Mouse (Mus musculus): ENCODE measurements around the gene Megf9. TPM values are rescaled to one million over a fixed set of nuclear protein-coding genes. Genes with fewer than 3 reads are reported as not detected.

The Megf9 gene
- polyA plus RNA-seq, 1 experiment from 2014 or later = 17.3 TPM

DNA sequence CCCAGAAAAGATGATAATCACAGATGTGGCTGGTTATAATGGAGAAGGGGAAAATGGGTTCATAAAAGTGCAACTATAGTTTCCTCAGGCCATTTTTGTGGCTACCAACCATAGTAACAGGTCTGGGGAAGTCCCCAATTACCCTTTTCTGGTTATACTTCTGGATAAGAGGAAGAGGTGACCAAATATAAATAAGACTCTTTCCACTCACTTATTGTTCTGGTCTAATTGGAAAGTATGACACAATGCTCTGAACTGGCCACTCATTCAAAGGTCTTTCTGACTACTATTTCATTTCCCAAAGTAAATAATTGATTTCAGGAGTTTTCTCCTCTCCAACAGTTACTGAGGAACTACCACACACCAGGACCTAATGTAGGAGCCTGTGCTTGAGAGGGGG, 19.3 kb downstream of the Megf9 start:
- no peak for DNase-seq (ENCODE audit: low spot score)
- H3K4me1 ChIP-seq = no peaks in the 10 kb centered on the region; the same call in 1 of the 2 replicates
- H3K36me3 ChIP-seq = no peaks in the 10 kb centered on the region
- no peaks in the 10 kb centered on the region for H3K9me3 ChIP-seq (replicated peaks)
- no peak overlapping the region for H3K27ac ChIP-seq (replicated peaks)
- H3K4me3 ChIP-seq = no peak overlapping the region
- no peaks in the 10 kb centered on the region for H3K27me3 ChIP-seq (ENCODE audit: low read depth, poor library complexity, severe bottlenecking)

DNA sequence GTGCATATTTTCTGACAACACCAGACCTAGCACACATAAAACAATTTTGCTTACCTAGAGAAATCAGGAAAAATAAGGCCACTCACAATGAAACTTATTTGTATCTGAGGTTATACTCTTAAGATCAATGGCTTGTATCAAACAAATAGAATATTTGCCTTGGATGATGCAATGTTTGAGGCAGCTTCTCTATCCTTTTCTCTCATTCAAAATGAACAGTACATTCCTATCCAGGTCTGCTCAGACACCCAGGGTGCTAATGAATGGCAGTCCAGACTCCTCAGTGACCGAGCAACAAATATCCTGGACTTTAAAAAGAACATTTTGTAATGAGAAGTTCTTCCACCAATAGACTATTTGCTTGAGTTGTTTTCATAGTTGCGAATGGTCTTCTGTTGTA, 24.8 kb downstream of the Megf9 start:
- no peak overlapping the region for H3K4me3 ChIP-seq
- 0 out of 2 replicates have a peak, but pooled peaks cover 2% of the 10 kb centered on the region for H3K36me3 ChIP-seq
- peaks cover 12% of the 10 kb centered on the region for H3K4me1 ChIP-seq
- DNase-seq (ENCODE audit: low spot score) = no peak
- H3K27me3 ChIP-seq (ENCODE audit: low read depth, poor library complexity, severe bottlenecking) = no peaks in the 10 kb centered on the region
- no peak overlapping the region for H3K27ac ChIP-seq (replicated peaks)
- WGBS = 61% methylated on average over 2 of the region's 2 CpGs
- H3K9me3 ChIP-seq (replicated peaks) = no peaks in the 10 kb centered on the region

DNA sequence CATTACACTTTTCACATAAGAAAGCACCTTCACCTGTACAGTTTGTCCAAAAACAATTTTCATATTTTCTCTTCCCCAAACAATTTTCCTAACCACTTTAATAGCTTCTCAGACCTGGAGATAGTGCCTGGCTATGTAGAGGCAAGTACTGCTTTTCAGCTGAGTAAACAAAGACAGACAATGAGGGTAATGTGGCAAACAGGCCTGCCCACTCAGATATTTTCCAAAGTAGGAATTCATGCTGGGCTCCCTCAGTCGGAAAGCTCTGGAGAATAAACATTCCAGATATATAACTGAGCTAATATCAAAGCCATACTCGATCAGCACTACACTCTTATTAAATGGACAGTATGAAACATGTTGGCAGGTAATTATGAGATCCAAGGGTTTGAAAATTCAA, 25.2 kb downstream of the Megf9 start:
- Histone ChIP-seq H3K4me1 (peaks cover 12% of the 10 kb centered on the region), H3K27me3 (ENCODE audit: low read depth, poor library complexity, severe bottlenecking) (no peaks in the 10 kb centered on the region), H3K36me3 (0 out of 2 replicates have a peak, but pooled peaks cover 2% of the 10 kb centered on the region), H3K4me3 (no peak overlapping the region), H3K27ac (replicated peaks) (no peak overlapping the region), H3K9me3 (replicated peaks) (no peaks in the 10 kb centered on the region)
- DNase-seq (ENCODE audit: low spot score) = no peak
- WGBS = 40% methylated on average over 2 of the region's 2 CpGs

DNA sequence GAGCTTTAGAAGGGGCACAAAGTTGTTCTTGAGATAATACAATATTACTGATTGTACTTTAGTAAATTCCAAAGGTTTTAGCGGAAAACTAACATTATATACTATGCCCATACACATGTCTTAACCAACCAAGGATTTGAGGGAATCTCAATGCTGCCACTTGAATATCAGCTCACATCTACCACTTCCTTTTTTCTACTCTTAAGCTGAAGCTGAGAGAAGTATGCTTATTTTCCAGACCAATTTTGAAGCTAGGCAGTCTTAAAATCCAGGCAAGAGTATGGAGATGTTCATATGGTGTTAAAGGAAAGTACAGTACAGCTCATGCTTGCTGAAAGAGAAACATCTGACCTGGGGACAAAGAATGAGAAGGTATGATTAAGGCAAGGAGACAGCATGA, 26.6 kb downstream of the Megf9 start:
- 0 out of 2 replicates have a peak, but pooled peaks cover 2% of the 10 kb centered on the region for H3K36me3 ChIP-seq
- peaks cover 12% of the 10 kb centered on the region for H3K4me1 ChIP-seq
- DNase-seq (ENCODE audit: low spot score) = no peak
- H3K4me3 ChIP-seq = no peak overlapping the region
- H3K27me3 ChIP-seq (ENCODE audit: low read depth, poor library complexity, severe bottlenecking) = no peaks in the 10 kb centered on the region
- WGBS = 94% methylated on average over 1 of the region's 1 CpGs
- no peak overlapping the region for H3K27ac ChIP-seq (replicated peaks)
- no peaks in the 10 kb centered on the region for H3K9me3 ChIP-seq (replicated peaks)

DNA sequence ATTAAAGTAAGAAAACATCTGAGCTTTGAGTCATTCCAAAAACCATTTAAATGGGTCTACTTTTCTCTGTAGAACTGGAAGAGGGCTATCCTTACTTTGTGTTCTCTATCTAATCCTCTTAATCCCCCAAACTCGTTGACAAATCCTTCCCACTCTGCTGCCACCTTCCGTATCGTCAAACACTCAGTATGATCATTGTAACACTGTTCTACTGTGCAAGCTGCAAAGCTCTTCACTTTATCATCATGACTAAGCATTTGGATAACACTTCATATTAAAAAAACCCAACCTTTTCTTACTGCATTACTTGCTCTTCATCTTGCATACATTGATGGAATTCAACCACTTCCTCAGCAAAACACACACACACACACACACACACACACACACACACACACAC, 28.8 kb downstream of the Megf9 start:
- H3K27me3 ChIP-seq (ENCODE audit: low read depth, poor library complexity, severe bottlenecking) = no peaks in the 10 kb centered on the region
- no peaks in the 10 kb centered on the region for H3K9me3 ChIP-seq (replicated peaks)
- peaks cover 12% of the 10 kb centered on the region for H3K4me1 ChIP-seq
- H3K36me3 ChIP-seq = 0 out of 2 replicates have a peak, but pooled peaks cover 2% of the 10 kb centered on the region
- no peak overlapping the region for H3K4me3 ChIP-seq
- 17% methylated on average over 3 of the region's 3 CpGs for WGBS
- no peak for DNase-seq (ENCODE audit: low spot score)
- H3K27ac ChIP-seq (replicated peaks) = no peak overlapping the region

DNA sequence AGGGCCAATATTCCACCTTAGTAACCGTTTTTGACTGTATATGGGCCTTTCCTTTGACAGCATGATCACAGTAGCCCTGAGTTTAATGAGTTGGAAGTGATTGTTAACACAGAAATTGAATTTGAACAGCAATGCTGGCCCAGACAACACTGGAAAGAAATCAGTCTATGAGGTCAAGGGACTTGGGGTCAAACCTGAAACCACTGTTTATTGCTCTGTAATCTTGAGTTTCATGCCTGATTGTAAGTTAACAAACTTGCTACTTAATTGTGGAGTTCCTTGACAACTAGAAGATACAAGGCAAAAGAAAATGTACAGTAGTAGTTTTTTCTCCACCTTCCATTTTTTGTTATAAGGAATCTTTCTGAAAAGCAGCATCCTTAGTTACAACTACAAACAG, 31.0 kb downstream of the Megf9 start:
- Histone ChIP-seq H3K27ac (replicated peaks) (no peak overlapping the region), H3K27me3 (ENCODE audit: low read depth, poor library complexity, severe bottlenecking) (no peaks in the 10 kb centered on the region), H3K9me3 (replicated peaks) (no peaks in the 10 kb centered on the region), H3K36me3 (0 out of 2 replicates have a peak, but pooled peaks cover 2% of the 10 kb centered on the region), H3K4me1 (no peaks in the 10 kb centered on the region), H3K4me3 (no peak overlapping the region)
- no peak for DNase-seq (ENCODE audit: low spot score)
- WGBS = 79% methylated on average over 1 of the region's 1 CpGs

DNA sequence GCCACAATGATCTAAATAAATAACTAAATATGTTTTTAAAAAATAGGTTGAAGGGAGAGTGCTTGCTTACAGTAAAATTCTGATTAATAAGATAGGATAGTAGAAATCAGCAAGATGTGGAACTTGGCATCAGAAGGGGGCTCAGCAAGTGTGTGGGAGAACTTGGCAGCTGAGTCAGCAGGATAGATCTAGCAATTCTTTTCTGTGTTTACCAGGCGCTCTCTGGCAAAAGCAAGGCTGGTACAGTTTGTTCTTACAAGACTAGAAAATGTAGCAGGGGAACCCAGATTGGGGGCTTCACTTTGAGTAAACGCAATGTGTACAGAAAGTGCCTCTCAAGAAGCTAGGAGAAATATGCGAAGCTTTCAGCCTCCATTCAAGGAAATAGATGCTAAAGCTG, 35.5 kb downstream of the Megf9 start:
- Histone ChIP-seq H3K9me3 (replicated peaks) (no peaks in the 10 kb centered on the region), H3K4me3 (no peak overlapping the region), H3K27me3 (ENCODE audit: low read depth, poor library complexity, severe bottlenecking) (no peaks in the 10 kb centered on the region), H3K4me1 (no peaks in the 10 kb centered on the region), H3K27ac (replicated peaks) (no peak overlapping the region), H3K36me3 (no peaks in the 10 kb centered on the region)
- WGBS = 95% methylated on average over 3 of the region's 3 CpGs
- DNase-seq (ENCODE audit: low spot score) = no peak

DNA sequence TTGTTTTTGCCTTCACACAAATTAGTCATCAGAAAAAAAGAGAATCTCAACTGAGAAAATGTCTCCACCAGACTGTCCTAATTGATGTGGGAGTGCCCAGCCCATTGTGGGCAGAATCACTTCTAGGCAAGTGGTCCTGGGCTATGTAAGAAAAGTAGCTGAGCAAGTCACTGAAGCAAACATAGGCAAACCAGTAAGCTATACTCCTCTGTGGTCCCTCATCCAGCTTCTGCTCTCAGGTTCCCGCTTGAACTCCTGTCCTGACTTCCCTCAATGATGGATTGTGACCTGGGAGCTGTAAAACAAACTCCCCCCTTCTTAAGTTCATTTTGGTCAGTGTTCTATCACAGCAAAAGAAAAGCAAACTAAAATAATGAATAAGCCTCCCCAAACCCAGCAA, 37.8 kb downstream of the Megf9 start:
- H3K4me1 ChIP-seq = no peaks in the 10 kb centered on the region
- H3K27me3 ChIP-seq (ENCODE audit: low read depth, poor library complexity, severe bottlenecking) = no peaks in the 10 kb centered on the region
- H3K4me3 ChIP-seq = no peak overlapping the region
- 88% methylated on average over 1 of the region's 1 CpGs for WGBS
- no peak overlapping the region for H3K27ac ChIP-seq (replicated peaks)
- DNase-seq (ENCODE audit: low spot score) = no peak
- H3K36me3 ChIP-seq = no peaks in the 10 kb centered on the region
- no peaks in the 10 kb centered on the region for H3K9me3 ChIP-seq (replicated peaks)

DNA sequence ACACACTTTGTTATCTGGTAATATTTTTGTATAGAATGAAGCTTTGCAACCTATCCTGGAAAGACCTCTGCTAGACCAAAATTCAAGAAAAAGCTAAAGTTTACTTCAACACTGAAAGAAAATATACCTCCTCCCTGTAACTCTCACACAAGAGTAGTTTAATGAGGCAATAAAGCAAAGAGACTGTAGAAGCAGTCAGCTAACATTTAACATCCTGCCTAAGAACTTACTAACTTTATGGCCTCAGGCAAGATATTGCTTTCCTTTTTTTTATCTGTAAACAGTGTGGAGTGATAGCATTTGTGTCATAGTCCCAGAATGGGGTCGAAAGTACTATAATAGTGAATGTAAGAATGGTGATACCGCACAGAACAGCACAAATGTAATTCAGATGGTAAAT, 45.0 kb downstream of the Megf9 start:
- DNase-seq (ENCODE audit: low spot score) = no peak
- Histone ChIP-seq H3K4me1 (no peaks in the 10 kb centered on the region), H3K9me3 (replicated peaks) (no peaks in the 10 kb centered on the region), H3K27me3 (ENCODE audit: low read depth, poor library complexity, severe bottlenecking) (no peaks in the 10 kb centered on the region), H3K36me3 (no peaks in the 10 kb centered on the region), H3K4me3 (no peak overlapping the region), H3K27ac (replicated peaks) (no peak overlapping the region)
- 89% methylated on average over 2 of the region's 2 CpGs for WGBS

DNA sequence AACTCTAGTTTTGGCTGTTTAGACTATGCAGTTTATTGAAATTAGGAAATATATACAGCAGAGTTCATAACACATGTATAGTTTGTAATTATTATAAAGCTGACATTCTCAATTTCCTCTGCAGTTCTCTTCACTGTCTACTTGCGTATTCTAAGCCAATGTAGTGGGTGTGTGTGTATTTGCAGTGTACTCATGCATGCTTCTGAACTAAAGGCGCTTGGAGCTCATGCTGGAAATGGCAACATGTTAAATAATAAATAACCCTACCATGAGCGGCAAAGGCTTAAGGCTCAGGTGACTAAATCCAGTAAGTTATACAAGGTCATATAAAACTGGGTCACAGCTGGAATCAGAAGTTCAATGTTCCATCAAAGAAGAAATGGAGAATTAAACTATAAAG, 46.4 kb downstream of the Megf9 start:
- no peaks in the 10 kb centered on the region for H3K27me3 ChIP-seq (ENCODE audit: low read depth, poor library complexity, severe bottlenecking)
- no peak overlapping the region for H3K27ac ChIP-seq (replicated peaks)
- H3K4me1 ChIP-seq = no peaks in the 10 kb centered on the region
- no peaks in the 10 kb centered on the region for H3K9me3 ChIP-seq (replicated peaks)
- no peaks in the 10 kb centered on the region for H3K36me3 ChIP-seq
- no peak for DNase-seq (ENCODE audit: low spot score)
- H3K4me3 ChIP-seq = no peak overlapping the region
- 90% methylated on average over 3 of the region's 3 CpGs for WGBS

DNA sequence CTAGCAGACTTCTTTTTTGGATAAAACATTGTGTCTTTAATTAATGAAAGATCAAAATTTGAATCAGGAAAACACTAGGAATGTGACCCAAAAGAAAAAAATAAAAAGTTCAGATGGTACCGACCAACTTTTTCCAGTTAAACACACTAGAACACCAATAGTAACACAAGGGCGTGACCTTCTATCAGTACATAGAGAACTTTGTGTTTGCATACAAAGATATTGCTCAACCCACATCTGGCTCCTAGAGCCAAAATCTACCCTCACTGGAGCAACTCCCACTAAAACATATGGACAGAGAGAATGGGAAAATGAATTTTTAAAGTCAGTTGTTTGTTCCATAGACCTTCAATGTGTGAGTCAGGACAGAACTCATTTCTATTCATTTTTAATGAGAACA, 50.7 kb downstream of the Megf9 start:
- H3K9me3 ChIP-seq (replicated peaks) = no peaks in the 10 kb centered on the region
- no peaks in the 10 kb centered on the region for H3K36me3 ChIP-seq
- no peak overlapping the region for H3K4me3 ChIP-seq
- H3K27ac ChIP-seq (replicated peaks) = no peak overlapping the region
- WGBS = 91% methylated on average over 2 of the region's 2 CpGs
- H3K4me1 ChIP-seq = peaks cover 9% of the 10 kb centered on the region; the same call in 1 of the 2 replicates
- H3K27me3 ChIP-seq (ENCODE audit: low read depth, poor library complexity, severe bottlenecking) = no peaks in the 10 kb centered on the region
- no peak for DNase-seq (ENCODE audit: low spot score)

DNA sequence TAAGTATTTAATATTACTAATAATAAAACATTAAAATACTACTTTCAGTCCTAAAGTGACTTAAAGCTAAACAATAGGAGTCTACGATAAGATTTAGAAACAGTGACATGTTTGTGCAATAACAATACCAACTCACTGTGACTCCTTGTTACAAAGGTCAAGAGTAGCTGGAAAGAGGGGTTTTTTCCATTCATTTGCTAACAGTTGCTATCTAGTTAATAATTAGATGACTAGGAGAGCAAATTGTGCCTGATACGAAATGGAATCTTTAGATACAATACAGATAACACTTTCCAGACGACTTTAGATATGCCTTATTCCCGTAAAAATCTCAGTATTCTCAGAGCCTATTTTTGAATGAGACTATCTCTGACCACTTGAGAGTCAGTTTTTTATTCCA, 52.9 kb downstream of the Megf9 start:
- WGBS = 88% methylated on average over 4 of the region's 4 CpGs
- DNase-seq (ENCODE audit: low spot score) = no peak
- Histone ChIP-seq H3K27me3 (ENCODE audit: low read depth, poor library complexity, severe bottlenecking) (no peaks in the 10 kb centered on the region), H3K27ac (replicated peaks) (no peak overlapping the region), H3K4me3 (no peak overlapping the region), H3K9me3 (replicated peaks) (no peaks in the 10 kb centered on the region), H3K4me1 (peaks cover 9% of the 10 kb centered on the region; the same call in 1 of the 2 replicates), H3K36me3 (no peaks in the 10 kb centered on the region)

DNA sequence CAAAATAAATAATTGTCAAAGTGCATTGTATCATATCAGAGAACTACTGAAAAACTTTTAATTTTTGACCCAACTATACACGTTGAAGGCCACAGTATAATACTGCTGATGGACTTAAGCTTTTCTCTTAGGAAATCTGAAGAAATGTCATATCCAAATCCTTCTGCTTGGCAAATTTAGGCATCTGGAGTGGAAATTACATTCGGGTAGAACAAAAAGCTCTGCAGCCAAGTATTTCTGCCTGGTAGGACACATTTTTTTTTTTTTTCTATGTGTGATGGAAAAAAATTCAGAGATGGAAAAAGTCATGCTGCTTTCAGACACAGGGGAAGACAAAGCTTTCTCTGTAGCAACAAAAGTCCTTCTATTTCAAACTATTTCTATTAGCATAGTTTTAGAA, 63.4 kb downstream of the Megf9 start:
- Histone ChIP-seq H3K4me1 (no peaks in the 10 kb centered on the region), H3K4me3 (no peak overlapping the region), H3K27ac (replicated peaks) (no peak overlapping the region), H3K27me3 (ENCODE audit: low read depth, poor library complexity, severe bottlenecking) (no peaks in the 10 kb centered on the region), H3K36me3 (peaks cover 7% of the 10 kb centered on the region; the same call in 1 of the 2 replicates), H3K9me3 (replicated peaks) (no peaks in the 10 kb centered on the region)
- WGBS = 85% methylated on average over 2 of the region's 2 CpGs
- DNase-seq (ENCODE audit: low spot score) = no peak

Data from midbrain, embryonic 10.5 days (tissue).